Mouse (Mus musculus) heart, postnatal 0 days (tissue): ENCODE results near the gene Tmem79.

Experiments used
- CTCF ChIP-seq: IDR thresholded peaks from 2 replicates; pipeline ENCODE4 v1.5.1; 2016; ENCODE audit warnings: antibody characterized with exemption, control low read depth, low read depth
- EP300 ChIP-seq: IDR thresholded peaks from 2 replicates; pipeline ENCODE4 v1.6.1; 2016; ENCODE audit warnings: antibody characterized with exemption, low read depth

DNA sequence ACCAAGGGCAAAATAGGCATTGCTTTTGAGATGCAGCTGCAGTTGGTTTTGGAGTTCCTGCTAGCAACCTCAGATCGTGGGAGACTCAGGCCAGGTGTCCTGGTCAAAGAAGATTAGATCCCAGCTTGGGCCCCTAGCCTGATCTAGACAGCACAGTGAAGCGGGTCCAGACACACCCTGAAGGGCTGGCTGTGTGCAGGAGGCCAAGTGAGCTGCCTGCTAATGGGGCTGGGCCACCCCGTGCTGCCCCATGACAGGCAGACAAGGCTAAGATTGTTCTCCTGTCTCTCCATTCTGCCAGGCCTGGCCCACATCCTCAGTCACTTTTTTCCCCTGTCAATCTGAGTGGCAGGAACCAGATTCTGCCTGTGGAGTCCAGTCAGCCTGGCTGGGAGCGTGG, 27.8 kb upstream of the Tmem79 start:
- TF ChIP-seq CTCF (no peak), EP300 (no peak)
